Mouse (Mus musculus) telencephalon, adult 2 months (tissue): ENCODE data around the gene Mul1.

Experiments
- DNase-seq: peaks from one replicate; pipeline ENCODE4 v3.0.0-alpha.2; 2011; ENCODE audit warnings: low read depth, low spot score

Gene Mul1

DNA sequence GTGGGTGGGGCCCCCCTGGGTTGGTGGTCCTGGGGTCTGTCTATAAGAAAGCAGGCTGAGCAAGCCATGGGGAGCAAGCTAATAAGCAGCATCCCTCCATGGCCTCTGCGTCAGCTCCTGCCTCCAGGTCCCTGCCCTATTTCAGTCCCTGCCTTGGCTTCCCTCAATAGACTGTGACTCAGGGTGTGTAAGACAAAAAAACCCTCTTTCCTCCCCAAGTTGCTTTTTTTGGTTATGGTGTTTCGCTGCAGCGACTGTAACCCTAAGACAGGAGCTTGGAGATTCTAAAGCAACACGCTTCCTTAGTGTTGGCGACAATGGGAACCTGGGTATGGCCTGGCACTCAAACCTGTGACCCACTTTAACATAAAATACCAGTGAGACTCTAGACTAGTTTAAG, 27.0 kb downstream of the Mul1 start:
- DNase-seq, result no peak

DNA sequence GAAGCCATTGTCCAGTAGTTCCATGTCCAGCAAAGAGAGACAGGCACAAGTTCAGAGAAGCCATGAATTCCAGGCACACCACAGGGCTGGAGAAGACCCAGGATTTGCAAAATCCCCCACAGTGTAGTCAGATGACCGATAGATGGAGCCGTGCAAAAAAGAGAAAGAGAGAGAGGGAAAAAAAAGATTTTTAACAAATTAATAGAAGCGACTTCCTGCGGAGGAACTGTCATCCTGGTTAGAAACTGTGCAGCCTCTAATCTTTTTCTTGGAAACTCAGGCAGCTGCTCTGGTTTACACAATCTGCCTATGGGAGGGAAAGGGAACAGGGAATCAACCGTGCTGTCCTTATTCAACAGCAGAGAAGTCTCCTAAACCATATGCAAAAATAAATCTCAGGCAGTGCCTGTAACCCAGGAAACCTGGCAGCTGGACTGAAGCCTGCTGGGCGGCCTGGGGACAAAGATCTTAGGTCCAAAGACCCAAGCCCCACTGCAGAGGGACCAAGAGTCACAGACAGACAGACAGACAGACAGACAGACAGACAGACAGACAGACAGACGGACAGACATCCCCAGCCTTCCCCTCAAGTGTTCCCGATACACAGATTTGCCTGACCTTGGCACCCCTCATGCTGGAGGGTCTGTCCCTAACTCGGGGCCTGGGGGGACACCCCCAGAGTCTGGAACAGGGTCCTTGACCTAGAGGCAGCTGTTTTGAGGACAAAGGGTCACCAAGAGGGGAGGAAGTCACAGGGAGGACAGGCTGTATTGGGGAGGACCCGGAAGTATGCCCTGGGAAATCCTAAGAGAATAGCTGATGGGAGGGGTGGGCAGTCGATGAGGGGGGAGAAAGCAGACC, 28.7 kb downstream of the Mul1 start:
- DNase-seq, result peak; percentile 90

DNA sequence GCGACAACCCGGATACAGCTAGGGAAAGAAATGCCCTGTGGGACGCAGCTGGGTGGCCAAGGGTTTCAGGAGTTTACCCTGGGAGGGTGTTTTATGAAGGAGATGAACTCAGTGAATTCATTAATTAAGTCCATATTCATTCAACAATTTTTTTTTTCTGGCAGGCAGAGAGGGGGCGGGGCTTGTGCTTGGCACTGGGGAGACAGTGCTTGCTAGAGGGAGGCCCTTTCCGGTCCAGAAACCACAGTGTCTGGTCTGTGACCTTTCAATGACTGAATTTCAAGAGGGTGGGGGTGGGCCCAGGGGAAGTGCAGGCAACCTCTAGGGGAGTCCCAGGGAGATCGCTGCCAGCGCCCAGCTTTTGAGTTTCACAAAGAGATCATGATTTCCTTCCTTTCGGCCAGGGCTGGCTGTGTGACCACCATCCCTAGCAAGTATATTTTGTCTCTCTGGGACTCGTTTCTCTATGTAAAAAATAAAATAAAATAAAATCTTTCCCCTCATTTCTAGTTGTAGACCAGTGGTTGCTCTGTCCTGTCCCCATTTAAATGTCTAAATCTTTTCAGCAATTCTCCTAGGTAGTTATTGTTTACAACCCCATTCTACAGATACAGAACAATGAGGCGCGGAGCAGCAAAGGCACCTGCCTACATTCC, 29.5 kb downstream of the Mul1 start:
- DNase-seq, result no peak

DNA sequence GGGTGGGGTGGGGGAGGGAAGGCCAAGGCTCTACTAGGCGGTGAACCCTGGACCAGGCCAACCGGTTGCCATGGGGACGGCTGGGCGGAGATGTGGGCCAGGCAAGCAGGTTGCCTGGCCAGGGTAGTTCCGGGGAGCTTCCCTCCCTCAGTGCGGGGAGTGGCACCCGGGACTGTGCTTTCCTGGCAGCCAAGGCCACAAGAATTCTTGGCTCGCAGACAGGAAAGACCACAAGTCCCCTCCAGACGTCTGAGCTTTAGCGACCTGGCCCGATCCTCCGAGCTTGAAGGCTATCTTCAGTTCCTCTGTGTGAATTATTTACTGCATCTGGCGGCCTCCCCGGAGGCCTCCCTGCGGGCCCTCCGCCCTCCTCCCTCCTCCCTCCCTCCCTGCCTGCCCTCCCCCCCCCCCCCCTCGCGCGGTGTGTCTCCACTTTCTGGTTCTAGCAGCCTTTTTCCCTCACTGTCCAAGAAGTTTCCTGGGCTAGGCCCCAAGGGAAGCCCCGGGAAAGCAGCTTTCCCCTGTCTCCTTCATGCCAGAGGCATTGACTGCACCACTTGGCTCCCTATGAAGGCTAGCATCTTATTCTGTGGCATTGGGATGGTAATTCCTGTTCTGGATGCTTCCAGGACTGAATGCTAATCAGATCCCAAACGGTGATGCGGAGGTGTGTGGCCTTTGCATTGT, 30.3 kb downstream of the Mul1 start:
- no peak for DNase-seq

DNA sequence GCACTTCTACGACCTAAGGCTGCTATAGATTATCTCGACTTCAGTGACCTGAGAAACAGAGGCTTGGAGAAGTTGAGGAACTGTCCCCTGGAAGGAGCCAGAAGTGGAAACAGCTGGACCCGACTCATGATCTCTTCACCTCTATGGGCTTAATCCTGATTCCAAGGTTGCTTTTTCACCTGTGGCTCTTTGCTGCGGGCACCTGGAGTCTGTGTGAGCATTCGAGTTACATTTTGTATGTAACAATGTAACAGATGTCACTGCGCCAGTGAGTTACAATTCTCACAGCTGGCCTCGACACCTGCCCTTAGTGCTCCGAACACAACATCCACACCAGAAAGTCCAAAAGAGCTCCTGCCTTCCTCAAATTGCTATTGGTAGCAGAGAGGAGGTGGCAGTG, 31.0 kb downstream of the Mul1 start:
- DNase-seq, result no peak

DNA sequence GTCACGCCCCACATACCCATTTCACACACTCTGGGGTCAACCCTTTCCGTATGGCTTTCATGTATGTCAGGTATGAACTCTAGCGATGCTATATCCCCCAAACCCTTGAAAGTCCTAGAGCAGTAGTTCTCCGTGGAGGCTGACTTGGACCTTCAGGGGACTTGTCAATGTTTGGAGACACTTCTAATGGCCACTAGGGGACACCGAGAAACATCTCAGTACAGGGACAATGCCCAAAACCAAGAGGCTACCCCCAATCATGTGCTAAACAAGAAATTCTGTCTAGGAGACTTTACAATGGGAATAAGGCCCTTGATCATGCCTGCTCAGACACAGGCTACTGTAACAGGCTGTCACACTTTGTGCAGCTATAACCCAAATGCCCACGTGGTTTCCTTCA, 32.2 kb downstream of the Mul1 start:
- DNase-seq, result no peak

DNA sequence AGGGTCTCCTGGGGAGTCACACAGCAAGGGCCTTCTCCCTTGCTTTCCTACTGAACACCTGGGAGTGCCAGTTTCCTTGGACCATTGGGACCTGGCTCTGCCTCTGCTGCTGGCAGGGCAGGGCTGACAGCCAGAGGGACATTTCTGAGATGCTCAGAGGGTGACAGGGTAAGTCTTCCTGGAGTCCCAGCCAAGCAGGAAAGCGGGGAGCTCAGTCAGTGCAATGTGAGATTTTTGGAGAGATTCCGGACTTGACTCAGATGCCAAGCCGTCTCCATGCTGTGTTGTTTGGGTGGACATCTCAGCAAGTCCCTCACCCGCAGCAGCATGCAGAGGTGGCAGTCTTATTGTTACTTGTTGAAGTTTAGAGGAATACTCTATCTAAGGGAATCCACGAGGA, 33.0 kb downstream of the Mul1 start:
- DNase-seq, result no peak

DNA sequence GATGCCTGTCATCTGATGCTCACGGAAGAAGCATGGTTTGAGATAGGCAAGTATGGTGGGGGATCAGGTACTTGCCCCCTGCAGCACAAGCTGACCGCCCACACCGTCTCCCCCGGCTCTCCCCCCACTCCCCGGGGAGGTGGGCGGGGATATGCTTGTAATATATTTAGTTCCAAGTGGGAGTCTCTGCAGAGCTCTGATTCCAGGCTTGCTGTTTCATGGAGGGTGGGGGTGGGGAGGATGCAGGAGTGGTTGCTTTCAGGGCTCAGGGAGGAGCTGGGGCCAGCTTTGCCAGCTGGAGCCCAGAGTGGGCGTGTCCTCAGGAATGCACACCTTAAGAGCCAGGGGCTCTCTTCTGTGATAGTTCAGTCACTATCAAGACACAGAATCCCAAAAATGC, 34.6 kb downstream of the Mul1 start:
- no peak for DNase-seq

DNA sequence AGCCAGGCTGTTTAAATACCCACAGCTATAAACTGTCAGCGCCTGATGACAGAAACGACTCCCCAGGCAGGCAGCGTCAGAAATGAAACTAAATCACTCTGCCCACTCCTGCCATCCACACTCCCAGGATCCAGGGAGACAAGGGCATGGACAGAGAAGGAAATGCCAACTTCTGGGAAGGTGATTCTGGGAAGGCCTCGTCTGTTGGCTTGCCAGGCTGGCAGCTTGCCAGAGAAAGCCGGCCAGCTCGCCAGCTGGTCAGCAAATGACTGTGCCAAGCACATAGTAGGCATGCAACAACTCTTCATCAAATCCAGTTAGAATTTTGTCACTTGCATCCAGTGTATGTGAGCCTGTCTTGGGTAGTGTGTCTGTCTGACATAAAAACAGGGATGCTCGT, 36.8 kb downstream of the Mul1 start:
- DNase-seq, result no peak

DNA sequence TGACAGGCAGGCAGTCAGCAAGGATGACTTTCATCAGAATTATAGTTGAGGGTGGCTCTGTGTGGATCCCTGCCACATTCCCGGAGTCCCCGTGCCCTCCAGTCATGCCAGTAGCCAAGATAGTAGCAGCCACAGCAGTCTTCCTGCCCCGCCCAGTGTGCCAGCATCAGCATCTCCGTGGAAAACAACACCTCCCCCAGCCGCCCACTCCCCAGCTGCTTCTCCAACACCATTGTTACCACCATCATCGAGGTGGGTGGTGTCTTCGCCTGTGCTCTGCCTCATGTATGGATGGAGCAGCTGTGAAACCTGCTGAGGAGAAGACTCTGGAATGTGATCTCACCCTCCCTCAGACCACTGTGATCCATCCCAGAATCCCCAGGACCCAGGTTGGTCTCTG, 45.1 kb downstream of the Mul1 start:
- peak; percentile 81 for DNase-seq

DNA sequence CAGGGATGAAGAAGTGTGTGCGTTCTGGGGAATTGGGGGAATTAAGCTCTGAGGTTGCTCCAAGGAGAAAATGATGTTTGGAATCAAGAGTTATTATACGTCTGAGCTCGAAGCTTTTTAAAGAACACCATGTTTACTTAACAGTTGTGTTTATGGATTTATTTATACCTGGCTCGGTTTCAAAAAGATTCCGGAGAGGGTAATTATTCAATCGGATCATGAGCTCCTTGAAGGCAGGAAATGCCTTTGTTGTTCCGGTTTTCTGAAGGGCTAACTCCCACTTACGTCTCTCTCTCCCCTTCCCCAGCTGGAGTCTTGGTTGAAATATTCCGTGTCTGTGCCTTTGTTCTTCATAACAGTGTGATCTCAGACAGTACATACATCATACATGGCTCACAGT, 46.5 kb downstream of the Mul1 start:
- DNase-seq, result no peak

DNA sequence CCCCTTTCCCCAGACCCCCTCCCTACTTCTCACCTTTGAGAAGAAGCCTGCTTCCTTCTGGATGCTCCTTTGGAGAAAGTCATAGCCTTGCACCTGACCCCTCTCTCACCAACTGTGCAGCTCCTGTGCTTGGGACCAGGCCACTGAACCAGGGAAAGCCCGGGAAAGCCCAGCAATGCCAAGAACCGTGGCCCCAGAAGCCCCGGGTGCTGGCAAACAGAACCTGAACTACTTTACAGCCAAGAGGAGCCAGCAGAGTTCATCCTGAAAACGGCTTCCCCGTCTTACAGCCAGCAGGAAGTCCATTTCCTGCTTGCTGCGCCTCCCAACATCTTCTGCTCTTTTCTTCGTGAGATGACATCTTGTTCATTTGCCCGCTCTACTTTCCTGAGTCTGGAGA, 48.2 kb downstream of the Mul1 start:
- DNase-seq, result no peak

DNA sequence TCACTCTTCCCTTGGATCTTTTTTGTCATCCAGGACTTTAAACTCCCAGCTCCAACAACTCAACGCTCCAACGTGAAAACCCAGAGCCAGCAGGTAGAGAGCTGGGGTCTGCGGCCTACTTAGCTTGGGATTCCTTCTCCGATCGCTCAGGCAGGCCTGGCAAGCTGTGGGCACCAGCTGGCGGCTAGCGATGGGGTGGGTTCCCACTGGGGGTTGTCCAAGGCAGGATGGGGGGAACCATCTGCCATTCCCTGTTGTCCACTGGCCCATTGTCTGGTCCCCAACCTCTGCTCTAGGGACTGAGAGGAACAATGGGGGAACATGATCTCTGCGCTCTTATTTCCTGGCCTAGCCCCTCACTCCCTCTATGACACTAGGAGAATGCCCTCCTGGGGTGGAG, 53.8 kb downstream of the Mul1 start:
- DNase-seq, result no peak

DNA sequence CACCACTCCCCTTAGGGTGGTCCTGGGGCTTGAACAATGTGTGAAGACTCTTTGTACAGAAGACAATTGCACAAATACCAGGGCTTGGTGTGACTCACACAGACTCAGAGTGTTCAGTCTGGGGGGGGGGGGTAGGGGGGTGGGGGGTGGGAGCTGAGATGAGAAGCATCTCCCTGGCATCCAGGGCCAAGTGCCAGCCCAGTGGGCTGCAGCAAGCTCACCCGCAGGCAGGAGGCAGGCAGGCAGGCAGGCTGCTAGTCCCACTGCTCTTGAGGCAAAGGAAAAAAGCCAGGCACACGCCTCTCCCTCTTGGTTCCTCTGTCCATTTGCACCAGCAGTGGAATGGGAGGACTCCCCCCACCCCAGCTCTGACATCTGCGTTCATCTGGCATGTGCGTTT, 56.6 kb downstream of the Mul1 start:
- no peak for DNase-seq
